Mouse (Mus musculus): ENCODE results near the gene Pja2. TPM values are rescaled to one million over a fixed set of nuclear protein-coding genes. Genes with fewer than 3 reads are reported as not detected.
A peak's percentile ranks its signal among the peaks of the same experiment; 100 is the strongest.
"Not testable (repeated sequence)": the region's sequence is repeated elsewhere in the genome, so short reads cannot be mapped to it uniquely, and the experiment has no call there.

The Pja2 gene
- total and polyA plus RNA-seq, 2 experiments from 2014 or later, result 67.9 to 86.3 TPM

GRCm38 (mm10) chr17:64248246-64248645 lies 83.5 kb downstream of the Pja2 start:
- H3K4me2 ChIP-seq (ENCODE audit: low read depth, low read length), result no peak overlapping the region
- WGBS, result 67% methylated on average over 3 of the region's 3 CpGs
- no peak overlapping the region for H3K27ac ChIP-seq (ENCODE audit: low read depth)
- DNase-seq (ENCODE audit: low spot score) (no peak), ATAC-seq (ENCODE audit: insufficient read depth, low read depth) (no peak)
- no peaks in the 10 kb centered on the region for H3K36me3 ChIP-seq (replicated peaks; ENCODE audit: control insufficient read depth, insufficient read depth, low read length)
- no peaks in the 10 kb centered on the region; the same call in 1 of the 2 replicates for H3K9me3 ChIP-seq (replicated peaks; ENCODE audit: control insufficient read depth, low read length)
- H3K4me1 ChIP-seq (ENCODE audit: control insufficient read depth, insufficient read depth), result no peaks in the 10 kb centered on the region
- H3K9ac ChIP-seq (replicated peaks; ENCODE audit: low read depth, low read length), result no peak overlapping the region
- no peaks in the 10 kb centered on the region for H3K27me3 ChIP-seq (ENCODE audit: control insufficient read depth, insufficient read depth, low read length)
- no peak overlapping the region for H3K4me3 ChIP-seq (ENCODE audit: low read depth, low read length)
- no peak for TF ChIP-seq EP300 (IDR thresholded peaks at IDR 0.05; ENCODE audit: low read depth)
- no peak for TF ChIP-seq CTCF (IDR thresholded peaks at IDR 0.05; ENCODE audit: low read depth)

- Histone ChIP-seq H3K9ac (replicated peaks; ENCODE audit: low read depth, low read length) (no peak overlapping the region), H3K4me2 (ENCODE audit: low read depth, low read length) (no peak overlapping the region), H3K4me1 (ENCODE audit: control insufficient read depth, insufficient read depth) (no peaks in the 10 kb centered on the region), H3K27ac (ENCODE audit: low read depth) (0 out of 2 replicates have a peak overlapping the region, but pooled peaks have one; percentile 15), H3K36me3 (replicated peaks; ENCODE audit: control insufficient read depth, insufficient read depth, low read length) (no peaks in the 10 kb centered on the region), H3K4me3 (ENCODE audit: low read depth, low read length) (no peak overlapping the region), H3K9me3 (replicated peaks; ENCODE audit: control insufficient read depth, low read length) (no peaks in the 10 kb centered on the region), H3K27me3 (ENCODE audit: control insufficient read depth, insufficient read depth, low read length) (no peaks in the 10 kb centered on the region)
- no peak for DNase-seq (ENCODE audit: low spot score)
- no peak for ATAC-seq (ENCODE audit: insufficient read depth, low read depth)
- TF ChIP-seq EP300 (IDR thresholded peaks at IDR 0.05; ENCODE audit: low read depth) (no peak), CTCF (IDR thresholded peaks at IDR 0.05; ENCODE audit: low read depth) (no peak)
- WGBS, result 54% methylated on average over 12 of the region's 12 CpGs
These were observed 88.8 kb downstream of the Pja2 start for GRCm38 (mm10) chr17:64242898-64243297.

DNA sequence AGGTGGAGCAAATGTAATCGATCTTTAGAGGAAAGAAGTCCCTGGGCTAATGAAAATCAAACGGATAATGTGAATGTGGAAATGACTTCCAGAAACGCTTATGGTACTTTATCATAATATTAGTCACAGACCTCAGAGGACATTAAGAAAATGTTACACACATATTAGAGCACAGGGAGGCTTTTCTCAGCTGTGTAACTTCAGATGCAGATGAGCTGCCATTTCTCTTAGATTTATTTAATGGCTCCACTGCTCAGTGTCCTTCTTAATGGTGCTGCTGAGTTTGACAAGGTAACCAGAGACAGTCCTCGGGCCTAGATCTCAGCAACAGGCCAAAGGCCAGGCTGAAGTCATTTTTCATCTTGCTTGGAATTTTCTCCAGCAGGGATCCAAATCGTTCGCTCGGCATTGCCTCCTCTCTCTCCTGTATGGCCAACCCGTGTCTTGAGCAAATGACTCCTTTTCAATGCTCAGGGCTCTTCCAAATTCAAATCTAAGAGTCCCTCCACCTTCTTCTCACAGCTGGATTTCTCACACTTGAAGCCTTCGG lies 89.3 kb downstream of the Pja2 start:
- Histone ChIP-seq H3K27ac (ENCODE audit: low read depth) (0 out of 2 replicates have a peak overlapping the region, but pooled peaks have one; percentile 15), H3K4me2 (ENCODE audit: low read depth, low read length) (no peak overlapping the region), H3K9me3 (replicated peaks; ENCODE audit: control insufficient read depth, low read length) (no peaks in the 10 kb centered on the region), H3K27me3 (ENCODE audit: control insufficient read depth, insufficient read depth, low read length) (no peaks in the 10 kb centered on the region), H3K4me1 (ENCODE audit: control insufficient read depth, insufficient read depth) (no peaks in the 10 kb centered on the region), H3K4me3 (ENCODE audit: low read depth, low read length) (no peak overlapping the region), H3K9ac (replicated peaks; ENCODE audit: low read depth, low read length) (no peak overlapping the region), H3K36me3 (replicated peaks; ENCODE audit: control insufficient read depth, insufficient read depth, low read length) (no peaks in the 10 kb centered on the region)
- no peak for DNase-seq (ENCODE audit: low spot score)
- TF ChIP-seq CTCF (IDR thresholded peaks at IDR 0.05; ENCODE audit: low read depth), result no peak
- TF ChIP-seq EP300 (IDR thresholded peaks at IDR 0.05; ENCODE audit: low read depth), result no peak
- WGBS, result 70% methylated on average over 9 of the region's 9 CpGs
- ATAC-seq (ENCODE audit: insufficient read depth, low read depth), result no peak

DNA sequence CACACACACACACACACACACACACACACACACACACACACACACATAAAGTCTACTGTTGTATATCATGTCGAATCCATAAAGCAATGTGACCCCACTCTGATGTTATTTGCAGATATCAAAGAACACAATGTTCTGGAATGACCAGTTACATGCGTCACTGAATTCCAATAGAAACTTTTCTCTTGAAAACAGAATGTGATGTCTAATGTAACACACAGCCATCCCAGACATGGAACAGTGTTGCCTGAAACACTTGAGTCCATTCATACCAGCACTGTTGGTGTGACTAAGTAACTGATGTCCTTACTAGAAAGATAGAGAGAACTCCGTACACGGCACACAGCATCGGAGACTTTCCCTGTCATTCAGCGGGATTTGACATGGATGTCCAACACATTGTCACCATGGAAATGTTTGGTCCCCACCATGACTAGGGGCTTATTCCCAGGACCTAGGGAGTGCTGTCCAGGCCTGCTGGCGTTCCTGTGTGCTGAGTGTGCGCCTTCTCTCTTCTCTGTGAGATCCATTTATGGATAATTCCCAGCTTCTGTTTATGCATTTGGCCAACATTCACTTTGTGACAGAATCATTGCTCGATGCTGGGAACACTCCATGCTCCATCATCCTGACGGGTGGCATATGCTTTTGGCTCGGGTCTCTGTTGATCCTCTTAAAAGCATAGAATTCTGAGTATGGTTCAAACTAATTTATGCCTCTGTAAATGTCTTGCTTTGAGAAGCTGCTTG lies 90.0 kb downstream of the Pja2 start:
- Histone ChIP-seq H3K9ac (replicated peaks; ENCODE audit: low read depth, low read length) (no peak overlapping the region), H3K4me1 (ENCODE audit: control insufficient read depth, insufficient read depth) (no peaks in the 10 kb centered on the region), H3K36me3 (replicated peaks; ENCODE audit: control insufficient read depth, insufficient read depth, low read length) (no peaks in the 10 kb centered on the region), H3K9me3 (replicated peaks; ENCODE audit: control insufficient read depth, low read length) (no peaks in the 10 kb centered on the region), H3K27ac (ENCODE audit: low read depth) (no peak overlapping the region), H3K4me3 (ENCODE audit: low read depth, low read length) (no peak overlapping the region), H3K4me2 (ENCODE audit: low read depth, low read length) (no peak overlapping the region), H3K27me3 (ENCODE audit: control insufficient read depth, insufficient read depth, low read length) (no peaks in the 10 kb centered on the region)
- TF ChIP-seq EP300 (IDR thresholded peaks at IDR 0.05; ENCODE audit: low read depth), result no peak
- no peak for TF ChIP-seq CTCF (IDR thresholded peaks at IDR 0.05; ENCODE audit: low read depth)
- no peak for ATAC-seq (ENCODE audit: insufficient read depth, low read depth)
- no peak for DNase-seq (ENCODE audit: low spot score)
- 81% methylated on average over 11 of the region's 11 CpGs for WGBS

DNA sequence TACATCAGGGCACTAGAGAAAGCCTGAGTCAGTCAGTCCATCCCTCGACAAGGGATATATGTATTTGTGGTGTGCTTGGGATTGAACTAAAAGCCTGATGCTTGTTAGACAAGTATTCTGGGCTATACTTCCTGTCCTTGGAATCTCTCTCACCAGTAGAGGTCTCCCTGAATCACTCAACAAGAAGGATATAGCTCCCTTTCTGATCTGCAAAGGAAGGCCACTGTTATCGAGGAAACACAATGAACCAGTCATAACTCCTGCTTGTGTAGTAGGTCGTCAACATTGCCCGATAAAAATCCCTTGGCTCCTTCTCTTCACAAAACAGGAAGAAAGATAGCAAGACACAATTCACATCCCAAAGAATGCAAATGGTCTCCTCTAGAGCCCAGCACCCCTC lies 99.6 kb downstream of the Pja2 start:
- H3K36me3 ChIP-seq (replicated peaks; ENCODE audit: control insufficient read depth, insufficient read depth, low read length), result no peaks in the 10 kb centered on the region
- no peak overlapping the region for H3K4me2 ChIP-seq (ENCODE audit: low read depth, low read length)
- DNase-seq (ENCODE audit: low spot score) (peak; percentile 34), ATAC-seq (ENCODE audit: insufficient read depth, low read depth) (no peak)
- H3K27me3 ChIP-seq (ENCODE audit: control insufficient read depth, insufficient read depth, low read length), result no peaks in the 10 kb centered on the region
- H3K4me1 ChIP-seq (ENCODE audit: control insufficient read depth, insufficient read depth), result no peaks in the 10 kb centered on the region
- no peak overlapping the region for H3K27ac ChIP-seq (ENCODE audit: low read depth)
- WGBS, result 46% methylated on average over 4 of the region's 4 CpGs
- H3K9me3 ChIP-seq (replicated peaks; ENCODE audit: control insufficient read depth, low read length), result no peaks in the 10 kb centered on the region
- peak; percentile 22; the same call in 1 of the 2 replicates for TF ChIP-seq CTCF (IDR thresholded peaks at IDR 0.05; ENCODE audit: low read depth)
- no peak for TF ChIP-seq EP300 (IDR thresholded peaks at IDR 0.05; ENCODE audit: low read depth)
- no peak overlapping the region for H3K4me3 ChIP-seq (ENCODE audit: low read depth, low read length)
- no peak overlapping the region for H3K9ac ChIP-seq (replicated peaks; ENCODE audit: low read depth, low read length)

- not testable (repeated sequence) for H3K4me3 ChIP-seq (ENCODE audit: low read depth, low read length); H3K4me2 ChIP-seq (ENCODE audit: low read depth, low read length); H3K27me3 ChIP-seq (ENCODE audit: control insufficient read depth, insufficient read depth, low read length); H3K36me3 ChIP-seq (replicated peaks; ENCODE audit: control insufficient read depth, insufficient read depth, low read length); H3K9me3 ChIP-seq (replicated peaks; ENCODE audit: control insufficient read depth, low read length); H3K9ac ChIP-seq (replicated peaks; ENCODE audit: low read depth, low read length); DNase-seq (ENCODE audit: low spot score); H3K4me1 ChIP-seq (ENCODE audit: control insufficient read depth, insufficient read depth); H3K27ac ChIP-seq (ENCODE audit: low read depth); ATAC-seq (ENCODE audit: insufficient read depth, low read depth)
- WGBS, result 96% methylated on average over 4 of the region's 4 CpGs
These were observed 100.1 kb downstream of the Pja2 start for GRCm38 (mm10) chr17:64231637-64232036.
